Mouse (Mus musculus): Measurements from ENCODE around the gene Fbxo34.

DNA sequence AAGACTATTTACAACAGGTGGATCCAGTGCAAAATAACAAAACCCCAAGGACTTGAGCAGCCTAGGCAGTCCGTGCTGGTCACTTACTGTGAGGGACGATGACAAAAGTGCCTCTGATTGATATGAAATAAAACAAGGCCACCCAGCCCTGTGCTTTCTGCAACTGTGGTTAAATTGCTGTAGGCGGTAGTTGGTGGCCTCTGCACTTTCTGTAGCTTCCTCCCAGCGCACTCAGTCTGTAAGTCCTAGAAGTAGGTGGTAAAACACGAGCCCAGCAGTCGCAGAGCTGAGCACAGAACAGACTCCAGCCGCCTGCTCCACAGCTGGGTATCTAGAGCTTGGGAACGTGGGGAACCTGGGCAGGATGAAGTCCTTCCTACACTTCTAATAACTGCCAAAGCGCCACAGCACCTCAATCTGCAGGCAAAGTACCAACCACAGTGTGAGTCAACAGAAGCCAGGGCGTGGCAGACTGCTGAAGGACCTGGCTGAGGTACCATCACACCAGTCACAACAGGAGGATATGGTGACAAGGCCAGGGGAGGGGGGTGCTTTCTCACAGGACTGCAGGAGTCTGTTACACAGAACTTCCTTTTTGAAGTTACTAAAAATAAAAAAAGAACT is 91.2 kb downstream of the Fbxo34 start:
- TF ChIP-seq CTCF (IDR thresholded peaks at IDR 0.05; ENCODE audit: borderline replicate concordance, insufficient read depth, low read depth, low read length) (no peak), POLR2A (IDR thresholded peaks at IDR 0.05; ENCODE audit: borderline replicate concordance, insufficient read depth, low read length) (no peak)

Data from cerebellum, adult 2 months (tissue).